Mouse (Mus musculus) limb, embryonic 14.5 days (tissue): ENCODE results near the gene Kctd4. TPM values are rescaled to one million over a fixed set of nuclear protein-coding genes. Genes with fewer than 3 reads are reported as not detected.
A peak's percentile ranks its signal among the peaks of the same experiment; 100 is the strongest.

Experiments
- ATAC-seq: fragments of 200-750 bp; cut with Nextera tagmentation; 2 replicates; pipeline ENCODE4 v1.8.0; 2017; ENCODE audit warnings: low read depth, moderate number of reproducible peaks, moderate TSS enrichment; ENCODE audit not compliant: low FRiP score
- DNase-seq: peaks from one replicate; pipeline ENCODE4 v3.0.0-alpha.2; 2015; ENCODE audit warnings: low spot score
- H3K27ac ChIP-seq: fragments of 300-500 bp; sonication (generic); replicated peaks from 2 replicates; pipeline ENCODE4 v1.5.1; 2014; ENCODE audit warnings: low read depth, mild to moderate bottlenecking, low read length, moderate library complexity, mixed read lengths
- H3K27me3 ChIP-seq: fragments of 300-500 bp; sonication (generic); 2 replicates; pipeline ENCODE4 v1.6.1; 2014; ENCODE audit warnings: low read length, mixed read lengths; ENCODE audit not compliant: control insufficient read depth, insufficient read depth
- H3K36me3 ChIP-seq: fragments of 300-500 bp; sonication (generic); 2 replicates; pipeline ENCODE4 v1.6.1; 2014; ENCODE audit warnings: mild to moderate bottlenecking, low read length, moderate library complexity, mixed read lengths; ENCODE audit not compliant: control insufficient read depth, insufficient read depth
- H3K4me1 ChIP-seq: fragments of 300-500 bp; sonication (generic); 2 replicates; pipeline ENCODE4 v1.6.1; 2014; ENCODE audit warnings: antibody characterized with exemption, low read length, mixed read lengths; ENCODE audit not compliant: control insufficient read depth, insufficient read depth
- H3K4me2 ChIP-seq: fragments of 300-500 bp; sonication (generic); replicated peaks from 2 replicates; pipeline ENCODE4 v1.6.1; 2014; ENCODE audit warnings: low read depth, mild to moderate bottlenecking, low read length, moderate library complexity; ENCODE audit not compliant: severe bottlenecking
- H3K4me3 ChIP-seq: fragments of 300-500 bp; sonication (generic); replicated peaks from 2 replicates; pipeline ENCODE4 v1.5.1; 2014; ENCODE audit warnings: low read length
- H3K9ac ChIP-seq: fragments of 300-500 bp; sonication (generic); 2 replicates; pipeline ENCODE4 v1.6.1; 2014; ENCODE audit warnings: mild to moderate bottlenecking, low read depth, low read length, moderate library complexity; ENCODE audit not compliant: severe bottlenecking
- H3K9me3 ChIP-seq: fragments of 300-500 bp; sonication (generic); 2 replicates; pipeline ENCODE4 v1.6.1; 2016; ENCODE audit warnings: low read length; ENCODE audit not compliant: control insufficient read depth
- POLR2A ChIP-seq: fragments of 200-500 bp; IDR thresholded peaks from 2 replicates; pipeline ENCODE4 v1.8.0; 2012; ENCODE audit warnings: inconsistent platforms, mild to moderate bottlenecking, moderate library complexity, borderline replicate concordance; ENCODE audit not compliant: insufficient read depth, insufficient read length; ENCODE audit errors: extremely low read depth
- WGBS: fragments of 180-500 bp; shearing (Covaris S2); extraction: QIAGEN DNeasy Blood & Tissue Kit; methylation state at CpG from one replicate; pipeline ENCODE4 v1.1.7; 2014; 5-methylcytosine and 5-hydroxymethylcytosine counted together
- polyA plus RNA-seq, 2 experiments: library from polyadenylated mRNA; depleted of rRNA in 1 of 2; stranded (reverse) in 1 of 2; unstranded in 1 of 2; fragments of >200 nt; fragmentation: Nextera tagmentation in 1 of 2; extraction: Ambion mirVana in 1 of 2; gene quantifications; 2 replicates each; pipeline versions ENCODE4 v1.2.1 to v1.2.3; 2012 to 2014

Kctd4 gene
- polyA plus RNA-seq, 2 experiments: 1.4 to 1.6 TPM

DNA sequence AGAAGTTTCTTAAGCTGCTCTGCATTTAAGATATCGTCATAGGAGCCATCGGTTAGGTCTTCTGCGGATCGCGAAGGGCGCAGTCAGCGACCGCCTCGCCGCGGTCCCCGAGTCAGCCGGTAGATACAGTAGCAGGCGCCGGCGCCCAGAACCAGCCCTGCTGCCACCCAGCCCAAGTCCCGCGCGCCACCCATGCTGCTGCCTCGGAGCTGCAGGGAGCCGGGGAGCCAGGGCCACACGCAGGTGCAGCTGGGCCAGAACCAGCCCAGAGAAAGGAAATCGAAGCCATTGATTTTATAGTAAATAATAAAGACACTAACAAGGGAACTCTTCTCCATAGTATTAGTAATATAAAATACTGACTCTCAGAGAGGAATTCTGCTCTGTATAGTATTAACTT, 23.5 kb upstream of the Kctd4 start:
- no peaks in the 10 kb centered on the region for H3K4me1 ChIP-seq
- no peak overlapping the region for H3K4me3 ChIP-seq
- H3K36me3 ChIP-seq: no peaks in the 10 kb centered on the region
- ATAC-seq (no peak), DNase-seq (no peak)
- H3K9me3 ChIP-seq: no peaks in the 10 kb centered on the region
- H3K27me3 ChIP-seq: no peaks in the 10 kb centered on the region
- H3K27ac ChIP-seq: no peak overlapping the region
- no peak for TF ChIP-seq POLR2A
- no peak overlapping the region for H3K4me2 ChIP-seq
- no peak overlapping the region for H3K9ac ChIP-seq
- WGBS: 96% methylated on average over 23 of the region's 23 CpGs

DNA sequence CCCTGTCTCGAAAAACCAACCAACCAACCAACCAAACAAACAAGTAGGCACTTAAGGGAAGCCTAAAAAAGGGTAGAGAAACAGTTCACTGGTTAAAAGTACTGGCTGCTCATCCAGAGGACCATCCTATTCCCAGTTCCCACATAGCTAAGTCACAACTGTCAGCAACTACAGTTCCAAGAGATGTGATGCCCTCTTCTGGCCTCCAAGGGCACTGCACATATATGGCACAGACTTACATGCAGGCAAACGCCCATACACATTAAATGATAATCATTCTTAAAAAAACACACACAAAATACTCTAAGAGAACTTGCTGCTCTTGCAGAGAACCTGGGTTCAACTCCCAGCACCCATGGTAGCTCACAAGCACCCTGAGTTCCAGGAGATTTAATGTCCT, 20.4 kb upstream of the Kctd4 start:
- DNase-seq: no peak
- Histone ChIP-seq H3K4me2 (no peak overlapping the region), H3K9ac (no peak overlapping the region), H3K27me3 (no peaks in the 10 kb centered on the region), H3K36me3 (no peaks in the 10 kb centered on the region), H3K4me3 (no peak overlapping the region), H3K27ac (no peak overlapping the region), H3K4me1 (no peaks in the 10 kb centered on the region), H3K9me3 (no peaks in the 10 kb centered on the region)
- 96% methylated on average over 2 of the region's 2 CpGs for WGBS
- no peak for ATAC-seq
- no peak for TF ChIP-seq POLR2A

DNA sequence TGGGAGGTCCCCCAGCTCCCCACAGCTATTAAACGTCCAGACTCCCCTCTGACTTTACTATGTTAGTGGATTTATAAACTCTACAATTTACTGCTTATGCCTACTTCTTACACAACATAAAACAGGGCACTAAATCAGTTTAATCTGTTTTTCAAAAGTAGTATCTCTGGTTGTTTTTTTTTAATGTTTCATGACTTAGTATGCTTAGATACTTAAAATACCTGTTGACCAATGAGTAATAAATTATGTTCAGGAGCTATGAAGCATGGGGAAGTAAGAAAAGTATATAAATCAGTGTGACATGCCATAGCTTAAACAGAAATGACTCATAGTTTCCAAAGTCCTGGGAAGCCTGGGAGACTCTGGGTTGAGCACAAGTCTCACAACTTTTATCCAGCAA, 17.1 kb upstream of the Kctd4 start:
- TF ChIP-seq POLR2A: no peak
- Histone ChIP-seq H3K4me2 (no peak overlapping the region), H3K36me3 (no peaks in the 10 kb centered on the region), H3K27ac (no peak overlapping the region), H3K27me3 (no peaks in the 10 kb centered on the region), H3K9ac (no peak overlapping the region), H3K4me1 (no peaks in the 10 kb centered on the region), H3K4me3 (no peak overlapping the region), H3K9me3 (no peaks in the 10 kb centered on the region)
- DNase-seq (peak; percentile 17), ATAC-seq (no peak)
- 18% methylated on average over 1 of the region's 1 CpGs for WGBS

DNA sequence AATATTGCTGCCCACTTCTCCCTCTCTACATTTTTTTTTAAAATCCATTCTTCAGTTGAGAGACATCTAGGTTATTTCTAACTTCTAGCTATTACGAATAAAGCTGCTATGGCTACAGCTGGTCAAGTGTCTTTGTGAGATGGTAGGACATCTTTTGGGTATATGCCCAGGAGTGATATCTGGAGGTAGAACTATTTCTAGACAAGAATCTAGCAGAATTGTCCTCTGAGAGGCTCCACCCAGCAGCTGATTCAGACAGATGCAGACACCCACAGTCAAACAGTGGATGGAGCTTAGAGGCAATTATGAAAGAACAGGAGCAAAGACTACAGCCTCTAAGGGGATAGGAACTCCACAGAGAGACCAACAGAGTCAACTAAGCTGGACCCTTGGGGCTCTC, 13.3 kb upstream of the Kctd4 start:
- Histone ChIP-seq H3K4me2 (no peak overlapping the region), H3K9ac (no peak overlapping the region), H3K36me3 (no peaks in the 10 kb centered on the region; the same call in 1 of the 2 replicates), H3K27me3 (no peaks in the 10 kb centered on the region), H3K9me3 (no peaks in the 10 kb centered on the region), H3K27ac (no peak overlapping the region), H3K4me3 (no peak overlapping the region), H3K4me1 (no peaks in the 10 kb centered on the region)
- ATAC-seq (no peak), DNase-seq (no peak)
- 95% methylated on average over 1 of the region's 1 CpGs for WGBS
- no peak for TF ChIP-seq POLR2A

DNA sequence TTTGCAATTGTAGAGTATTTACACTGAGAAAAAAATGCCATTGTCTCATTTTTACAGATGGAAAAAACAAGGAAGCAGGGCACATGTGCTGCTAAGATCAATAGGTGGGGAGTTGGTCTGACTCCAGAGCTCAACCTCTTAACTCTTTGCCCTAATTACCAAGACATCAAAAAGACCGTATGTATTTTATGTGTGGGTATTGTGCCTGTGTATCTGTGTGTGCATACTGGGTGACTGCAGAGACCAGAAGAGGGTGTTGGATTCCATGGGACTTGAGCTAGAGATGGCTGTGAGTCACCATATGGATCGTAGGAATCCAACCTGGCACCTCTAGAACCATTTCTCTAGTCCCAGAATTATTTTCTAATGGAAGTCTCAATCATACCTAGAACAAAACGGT, 12.4 kb upstream of the Kctd4 start:
- Histone ChIP-seq H3K4me3 (no peak overlapping the region), H3K27ac (no peak overlapping the region), H3K9ac (no peak overlapping the region), H3K36me3 (no peaks in the 10 kb centered on the region; the same call in 1 of the 2 replicates), H3K27me3 (no peaks in the 10 kb centered on the region), H3K9me3 (no peaks in the 10 kb centered on the region), H3K4me1 (no peaks in the 10 kb centered on the region), H3K4me2 (no peak overlapping the region)
- TF ChIP-seq POLR2A: no peak
- no peak for ATAC-seq
- no peak for DNase-seq
- WGBS: 89% methylated on average over 3 of the region's 3 CpGs

DNA sequence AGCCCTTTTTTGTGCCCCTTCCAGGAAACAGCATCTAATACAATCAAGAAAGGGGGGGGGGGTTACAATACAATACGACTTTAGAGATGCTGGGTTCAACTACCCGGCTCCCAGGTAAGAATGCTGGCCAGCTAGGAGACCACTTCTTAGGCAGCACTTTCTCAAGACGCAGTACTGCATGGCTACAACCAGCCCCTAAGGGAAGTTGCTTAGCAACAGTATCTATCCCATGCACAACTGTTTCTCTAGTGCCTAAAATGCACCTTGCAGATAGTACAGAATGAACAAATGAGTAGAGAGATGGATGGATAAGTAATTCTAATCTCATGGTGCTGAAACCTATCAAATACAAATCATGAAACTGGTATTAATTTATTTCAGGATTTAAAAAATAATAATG, 7.1 kb upstream of the Kctd4 start:
- Histone ChIP-seq H3K4me2 (no peak overlapping the region), H3K4me1 (no peaks in the 10 kb centered on the region), H3K9me3 (no peaks in the 10 kb centered on the region), H3K27me3 (no peaks in the 10 kb centered on the region), H3K9ac (no peak overlapping the region), H3K36me3 (no peaks in the 10 kb centered on the region; the same call in 1 of the 2 replicates), H3K27ac (no peak overlapping the region), H3K4me3 (no peak overlapping the region)
- WGBS: 78% methylated on average over 3 of the region's 3 CpGs
- TF ChIP-seq POLR2A: no peak
- no peak for DNase-seq
- ATAC-seq: no peak
